Mouse (Mus musculus) embryonic fibroblast, embryonic 13.5 days (primary cell): ENCODE data around the gene Slc22a23. TPM values are rescaled to one million over a fixed set of nuclear protein-coding genes. Genes with fewer than 3 reads are reported as not detected.

Experiments used
- H3K27ac ChIP-seq: 2 replicates; pipeline ENCODE4 v1.5.1; 2012; ENCODE audit warnings: low read length, control low read depth, inconsistent platforms; ENCODE audit not compliant: insufficient read depth
- H3K4me1 ChIP-seq: 2 replicates; pipeline ENCODE4 v1.6.1; 2011; ENCODE audit warnings: low read length; ENCODE audit not compliant: control insufficient read depth, insufficient read depth
- H3K4me3 ChIP-seq: 2 replicates; pipeline ENCODE4 v1.5.1; 2011; ENCODE audit warnings: mild to moderate bottlenecking, control low read depth, low read length; ENCODE audit not compliant: insufficient read depth
- CTCF ChIP-seq: IDR thresholded peaks from 2 replicates; pipeline ENCODE4 v1.5.1; 2011; ENCODE audit warnings: mild to moderate bottlenecking, control low read depth, low read length, moderate library complexity, borderline replicate concordance; ENCODE audit not compliant: insufficient read depth
- POLR2A ChIP-seq: IDR thresholded peaks from 2 replicates; pipeline ENCODE4 v1.6.1; 2011; ENCODE audit warnings: low read depth, mild to moderate bottlenecking, control low read depth, low read length, moderate library complexity
- polyA plus RNA-seq: library from polyadenylated mRNA; stranded (reverse); fragments of >200 nt; gene quantifications from 2 replicates; pipeline ENCODE4 v1.2.4, GENCODE M21; 2011; ENCODE audit warnings: low read depth; ENCODE audit not compliant: missing spikeins, insufficient read length

Gene Slc22a23
- polyA plus RNA-seq, 1 experiment, result 5.7 TPM

- peaks cover 2% of the 10 kb centered on the region; the same call in 1 of the 2 replicates for H3K4me1 ChIP-seq
- no peak overlapping the region for H3K4me3 ChIP-seq
- H3K27ac ChIP-seq, result no peak overlapping the region
- TF ChIP-seq POLR2A (no peak), CTCF (no peak)
Measured at GRCm38 (mm10) chr13:34304896-34305295, 40.1 kb downstream of the Slc22a23 start.

- no peak overlapping the region for H3K4me3 ChIP-seq
- H3K27ac ChIP-seq, result no peak overlapping the region
- no peak for TF ChIP-seq POLR2A
- TF ChIP-seq CTCF, result no peak
- peaks cover 2% of the 10 kb centered on the region; the same call in 1 of the 2 replicates for H3K4me1 ChIP-seq
Measured at GRCm38 (mm10) chr13:34303386-34304016, 41.5 kb downstream of the Slc22a23 start.

DNA sequence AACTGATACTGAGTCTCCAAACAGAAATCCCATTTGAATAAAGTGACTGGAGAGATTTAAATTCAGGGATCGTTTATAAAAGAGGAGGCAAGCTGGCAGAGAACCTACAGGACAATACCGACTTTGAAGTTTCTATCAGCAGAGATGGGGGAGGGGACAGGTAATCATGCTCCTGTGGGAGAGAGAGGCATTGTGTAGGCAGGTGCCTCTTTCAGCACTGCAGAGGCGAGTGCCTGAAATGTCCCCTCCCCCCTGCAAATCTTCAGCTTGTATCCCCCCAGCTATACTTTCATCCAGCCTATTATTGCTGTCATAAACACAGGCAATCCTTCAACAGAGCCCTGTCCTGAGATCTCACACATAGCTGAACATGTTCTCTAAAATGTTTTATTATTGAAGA lies 43.4 kb downstream of the Slc22a23 start:
- Histone ChIP-seq H3K4me1 (peaks cover 2% of the 10 kb centered on the region; the same call in 1 of the 2 replicates), H3K27ac (no peak overlapping the region), H3K4me3 (no peak overlapping the region)
- TF ChIP-seq CTCF, result no peak
- no peak for TF ChIP-seq POLR2A

- peaks cover 2% of the 10 kb centered on the region; the same call in 1 of the 2 replicates for H3K4me1 ChIP-seq
- H3K27ac ChIP-seq, result no peak overlapping the region
- no peak overlapping the region for H3K4me3 ChIP-seq
- no peak for TF ChIP-seq CTCF
- TF ChIP-seq POLR2A, result no peak
Measured at GRCm38 (mm10) chr13:34299351-34300333, 45.3 kb downstream of the Slc22a23 start.

- no peak for TF ChIP-seq CTCF
Measured at GRCm38 (mm10) chr13:34298674-34299073, 46.3 kb downstream of the Slc22a23 start.

DNA sequence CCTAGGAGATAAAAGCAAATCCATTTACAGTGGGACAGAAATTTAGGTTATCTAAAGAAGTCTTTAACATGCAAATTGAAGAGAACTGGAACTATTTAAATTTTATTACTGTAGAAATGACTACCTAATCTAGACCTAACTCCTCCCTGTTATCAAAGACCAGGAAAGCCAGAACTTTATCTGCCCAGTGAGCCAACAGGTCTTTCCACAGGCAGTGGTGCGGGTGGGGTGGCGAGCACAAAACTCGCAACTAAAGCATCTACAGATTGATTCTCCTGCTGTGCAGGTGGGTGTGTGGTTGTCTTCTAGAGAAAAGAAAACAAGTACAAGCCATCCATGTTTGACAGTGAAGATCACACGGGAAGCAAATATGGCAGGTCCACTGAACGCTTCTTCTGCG lies 46.9 kb downstream of the Slc22a23 start:
- TF ChIP-seq POLR2A (no peak), CTCF (no peak)
- H3K4me1 ChIP-seq, result no peaks in the 10 kb centered on the region
- H3K27ac ChIP-seq, result no peak overlapping the region
- no peak overlapping the region for H3K4me3 ChIP-seq

More at GRCm38 (mm10) chr13:34298674-34299073, 46.3 kb downstream of the Slc22a23 start:
- Histone ChIP-seq H3K27ac (no peak overlapping the region), H3K4me1 (no peaks in the 10 kb centered on the region), H3K4me3 (no peak overlapping the region)

DNA sequence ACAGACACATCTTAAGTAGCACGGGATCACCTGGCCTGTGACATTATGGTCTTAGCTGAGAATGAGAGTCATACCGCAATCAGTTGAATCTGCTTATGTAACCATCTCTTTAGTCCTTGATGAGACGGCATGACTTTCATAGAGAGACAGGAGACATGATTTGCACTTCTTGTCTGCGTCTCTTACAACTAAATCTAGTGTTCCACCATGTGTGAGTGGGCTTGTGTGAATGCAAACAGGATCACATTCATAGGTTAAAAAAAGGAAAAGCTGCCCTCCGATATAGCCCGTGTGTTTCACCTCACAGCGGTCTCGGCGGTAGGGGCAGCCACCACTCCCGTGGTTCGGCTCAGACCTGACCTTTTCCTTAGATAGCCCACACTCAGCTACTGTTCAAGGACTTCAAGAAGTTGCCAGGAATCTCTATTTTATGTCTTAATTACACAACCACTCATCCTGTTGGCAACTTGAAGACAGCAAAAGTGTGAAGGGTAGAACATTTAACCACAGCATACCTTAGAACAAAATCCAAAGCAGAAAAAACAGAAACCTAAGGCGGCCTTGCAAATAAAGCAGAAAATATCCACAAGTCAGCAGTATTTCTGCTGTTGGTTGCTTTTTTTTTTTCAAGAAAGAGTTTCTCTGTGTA lies 49.1 kb downstream of the Slc22a23 start:
- Histone ChIP-seq H3K27ac (no peak overlapping the region), H3K4me1 (no peaks in the 10 kb centered on the region), H3K4me3 (no peak overlapping the region)
- TF ChIP-seq POLR2A (no peak), CTCF (no peak)

GRCm38 (mm10) chr13:34294212-34294611 lies 50.8 kb downstream of the Slc22a23 start:
- TF ChIP-seq POLR2A, result no peak
- TF ChIP-seq CTCF, result no peak
- H3K27ac ChIP-seq, result no peak overlapping the region
- no peaks in the 10 kb centered on the region; the same call in 1 of the 2 replicates for H3K4me1 ChIP-seq
- no peak overlapping the region for H3K4me3 ChIP-seq

DNA sequence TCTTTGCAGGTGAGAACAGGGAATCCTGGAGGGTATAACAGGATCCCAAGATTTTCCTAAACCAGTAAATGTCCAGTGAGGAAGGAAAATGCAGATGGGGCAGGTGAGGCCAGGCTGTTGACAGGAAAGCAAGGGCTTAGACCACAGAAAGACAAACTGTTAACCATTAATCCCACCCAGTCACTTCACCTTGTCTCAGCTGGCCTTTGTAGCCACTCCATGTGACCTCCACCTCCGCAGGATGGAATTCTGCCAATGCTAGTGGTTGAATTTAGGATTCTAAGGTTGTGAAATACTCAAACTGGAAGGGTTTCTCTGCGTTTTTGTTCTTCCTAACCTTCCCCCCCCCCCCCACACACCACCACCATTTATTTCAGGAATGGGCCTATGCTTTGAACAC lies 52.9 kb downstream of the Slc22a23 start:
- no peak overlapping the region for H3K27ac ChIP-seq
- TF ChIP-seq POLR2A (no peak), CTCF (no peak)
- H3K4me3 ChIP-seq, result no peak overlapping the region
- no peaks in the 10 kb centered on the region; the same call in none of the 2 replicates for H3K4me1 ChIP-seq

GRCm38 (mm10) chr13:34290346-34290745 lies 54.6 kb downstream of the Slc22a23 start:
- Histone ChIP-seq H3K27ac (no peak overlapping the region), H3K4me1 (no peaks in the 10 kb centered on the region; the same call in none of the 2 replicates), H3K4me3 (no peak overlapping the region)
- TF ChIP-seq POLR2A (no peak), CTCF (no peak)
